Mouse (Mus musculus): ENCODE data around the gene Ywhah.
A peak's percentile ranks its signal among the peaks of the same experiment; 100 is the strongest.

- TF ChIP-seq CTCF (IDR thresholded peaks at IDR 0.05; ENCODE audit: low read depth, low read length): peak; percentile 51
- TF ChIP-seq POLR2A (IDR thresholded peaks at IDR 0.05; ENCODE audit: extremely low read depth, insufficient read depth, low read length): no peak
These were observed 3.0 kb downstream of the Ywhah start for GRCm38 (mm10) chr5:33021622-33022021.

Data from liver, adult 2 months (tissue).